Mouse (Mus musculus) cerebellum, adult 18-20 months (tissue): Measurements from ENCODE around the gene Sema4g.
"Not testable (repeated sequence)": the region's sequence is repeated elsewhere in the genome, so short reads cannot be mapped to it uniquely, and the experiment has no call there.

Experiments
- DNase-seq, 2 experiments: peaks; one replicate each; pipeline ENCODE4 v3.0.0; 2021

The Sema4g gene

GRCm38 (mm10) chr19:45026958-45027670, 38.2 kb downstream of the Sema4g start:
- DNase-seq = no peak

DNA sequence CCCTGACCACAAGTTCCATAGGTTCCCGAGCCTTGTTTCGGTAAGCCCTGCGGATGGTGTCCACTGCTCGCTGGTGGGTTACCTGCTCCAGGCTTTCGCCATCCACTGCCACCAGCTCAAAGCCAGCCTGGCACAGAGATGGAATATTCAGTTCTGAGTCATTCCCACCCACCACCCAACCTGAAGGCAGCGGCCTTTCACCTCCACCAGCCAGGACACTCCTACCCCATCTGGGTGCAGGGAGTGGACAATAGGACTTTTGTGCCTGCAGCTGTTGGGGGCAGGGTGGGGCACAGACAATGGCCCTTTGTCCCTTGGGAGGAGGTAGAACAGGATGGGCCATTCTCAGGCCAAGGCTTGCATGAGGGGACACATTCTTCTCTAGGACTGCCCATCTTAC, 38.9 kb downstream of the Sema4g start:
- no peak for DNase-seq

- no peak for DNase-seq
These were observed 39.8 kb downstream of the Sema4g start for GRCm38 (mm10) chr19:45028746-45029145.

GRCm38 (mm10) chr19:45029571-45029970, 40.7 kb downstream of the Sema4g start:
- no peak for DNase-seq

DNA sequence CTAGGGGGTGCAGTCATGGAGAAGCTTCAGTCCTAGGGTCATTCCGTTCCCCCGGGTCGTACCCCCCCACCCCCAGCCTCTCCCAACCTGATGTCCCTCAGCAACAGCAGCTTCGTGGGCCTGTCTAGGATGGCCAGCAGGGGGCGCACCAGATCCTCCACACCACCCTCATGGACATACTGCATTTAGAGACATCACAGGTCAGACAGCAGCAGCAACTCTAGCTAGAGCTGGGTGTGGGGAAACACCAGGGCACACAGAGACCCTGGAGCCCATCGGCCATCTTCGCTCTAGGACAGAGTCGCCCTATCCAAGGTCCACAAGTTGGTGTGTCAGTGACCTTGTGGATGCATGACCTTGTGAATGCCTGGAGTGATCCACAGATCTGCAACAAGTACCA, 41.2 kb downstream of the Sema4g start:
- peak; percentile 76 to 81 for DNase-seq

- DNase-seq = peak; percentile 87 to 90
These were observed 42.1 kb downstream of the Sema4g start for GRCm38 (mm10) chr19:45030746-45031693.

- peak; percentile 85 to 86 for DNase-seq
These were observed 42.9 kb downstream of the Sema4g start for GRCm38 (mm10) chr19:45031780-45032179.

- no peak for DNase-seq
These were observed 43.9 kb downstream of the Sema4g start for GRCm38 (mm10) chr19:45032570-45033332.

DNA sequence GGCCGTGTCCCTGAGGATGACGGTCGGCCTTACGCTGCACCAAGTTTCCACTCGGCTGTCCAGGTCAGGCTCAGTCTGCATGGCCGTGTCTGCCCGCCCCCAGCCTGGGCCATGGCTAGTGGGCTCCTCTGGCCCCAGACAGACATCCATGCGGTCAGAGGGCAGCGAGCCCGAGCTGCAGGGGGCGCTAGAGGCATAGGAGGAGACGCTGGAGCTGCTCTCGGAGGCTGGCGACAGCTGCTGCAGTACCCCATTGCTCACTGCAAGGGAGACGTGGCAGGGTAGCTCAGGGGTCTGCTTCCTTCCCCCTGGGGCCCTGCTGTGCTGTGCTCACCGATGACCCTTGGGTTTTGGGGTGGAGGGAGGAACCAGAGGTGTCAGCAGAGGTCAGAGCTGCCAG, 48.0 kb downstream of the Sema4g start:
- DNase-seq = no peak

DNA sequence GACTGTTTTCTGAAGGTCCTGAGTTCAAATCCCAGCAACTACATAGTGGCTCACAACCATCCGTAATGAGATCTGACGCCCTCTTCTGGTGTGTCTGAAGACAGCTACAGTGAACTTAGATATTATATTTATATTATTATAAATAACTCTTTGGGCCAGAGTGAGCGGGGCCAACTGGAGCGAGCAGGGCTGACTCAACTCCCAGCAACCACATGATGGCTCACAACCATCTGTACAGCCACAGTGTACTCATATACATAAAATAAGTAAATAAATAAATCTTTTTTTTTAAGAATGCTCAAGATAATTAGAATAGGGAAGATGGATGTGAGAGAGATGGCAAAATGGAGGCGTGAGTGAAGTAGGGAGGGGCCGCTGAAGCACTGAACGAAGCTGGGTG, 49.3 kb downstream of the Sema4g start:
- DNase-seq = not testable (repeated sequence)

DNA sequence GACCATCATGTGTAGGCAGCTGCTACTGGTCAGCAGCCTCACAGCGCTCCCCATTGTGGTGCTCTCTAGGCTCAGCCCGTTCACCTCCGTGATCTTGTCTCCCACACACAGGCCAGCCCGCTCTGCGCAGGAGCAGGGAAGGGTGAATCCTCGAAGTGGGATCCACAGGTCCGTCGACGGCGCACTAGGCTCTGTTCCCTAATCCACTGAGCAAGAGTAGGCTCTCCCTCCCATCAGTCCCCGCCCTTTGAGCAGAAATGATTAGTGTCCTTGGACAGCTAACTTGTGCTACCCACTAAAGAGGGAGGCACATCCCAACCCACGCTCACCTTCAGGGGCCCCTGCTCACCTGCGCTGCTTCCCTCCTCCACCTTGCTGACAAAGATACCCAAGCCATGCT, 51.3 kb downstream of the Sema4g start:
- no peak for DNase-seq

DNA sequence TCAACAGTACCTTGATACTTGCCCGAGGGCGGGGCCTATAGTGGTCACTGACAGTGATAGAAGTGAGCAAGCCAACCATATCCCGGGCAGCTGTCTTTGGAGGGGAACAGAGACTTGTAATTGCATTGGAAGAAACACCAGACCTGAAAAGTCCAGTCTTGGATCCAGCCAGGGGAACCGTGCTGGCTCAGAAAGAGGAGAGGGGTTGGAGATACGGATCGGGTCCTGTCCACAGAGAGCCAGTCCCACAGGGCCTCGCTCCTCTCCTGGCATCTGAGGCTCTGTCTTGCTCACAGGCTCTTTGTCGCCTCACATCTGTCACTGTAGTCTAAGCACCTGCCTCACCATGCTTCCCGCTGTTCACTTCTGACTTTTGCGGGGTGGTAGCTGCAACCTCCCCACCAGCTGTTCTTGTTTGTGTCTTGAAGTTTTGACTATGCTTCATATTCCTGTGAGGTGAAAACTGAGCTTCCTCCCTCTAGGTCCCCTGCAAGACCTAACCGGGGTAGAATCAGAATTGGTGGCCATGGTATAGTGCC, 55.6 kb downstream of the Sema4g start:
- no peak for DNase-seq

- no peak for DNase-seq
These were observed 56.3 kb downstream of the Sema4g start for GRCm38 (mm10) chr19:45045236-45045635.

DNA sequence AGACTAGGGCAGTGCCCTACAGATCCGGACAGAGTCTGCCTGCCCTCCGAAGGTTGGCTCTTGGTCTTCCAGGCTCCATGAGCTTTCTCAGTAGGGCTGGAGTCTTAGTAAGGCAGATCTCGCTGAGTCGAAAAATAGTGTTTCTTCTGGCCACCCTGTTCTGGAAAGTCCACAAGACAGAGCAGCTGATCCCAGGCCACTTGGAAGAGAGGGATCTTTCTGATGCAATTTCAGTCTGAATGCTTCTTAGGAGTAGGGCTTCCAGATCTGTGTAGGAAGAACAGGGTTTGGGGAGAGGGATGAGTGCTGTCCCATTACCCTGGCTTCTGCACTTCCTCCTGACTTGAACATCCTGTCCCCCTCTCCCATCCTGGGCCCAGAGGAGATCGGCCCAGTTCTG, 56.8 kb downstream of the Sema4g start, which contains the start of gene Pdzd7:
Pdzd7 (minus strand) TSS at position 67 of the 400 bp plus-strand sequence.
- DNase-seq = no peak

- peak; percentile 94 to 99 for DNase-seq
These were observed 57.8 kb downstream of the Sema4g start for GRCm38 (mm10) chr19:45046523-45047321.

- DNase-seq = peak; percentile 96
These were observed 58.6 kb downstream of the Sema4g start, which contains the start of gene Sfxn3 for GRCm38 (mm10) chr19:45047417-45047934. Sfxn3 (plus strand) TSS chr19:45047503.

GRCm38 (mm10) chr19:45047935-45048643, 59.2 kb downstream of the Sema4g start:
- peak; percentile 63 to 64 for DNase-seq

DNA sequence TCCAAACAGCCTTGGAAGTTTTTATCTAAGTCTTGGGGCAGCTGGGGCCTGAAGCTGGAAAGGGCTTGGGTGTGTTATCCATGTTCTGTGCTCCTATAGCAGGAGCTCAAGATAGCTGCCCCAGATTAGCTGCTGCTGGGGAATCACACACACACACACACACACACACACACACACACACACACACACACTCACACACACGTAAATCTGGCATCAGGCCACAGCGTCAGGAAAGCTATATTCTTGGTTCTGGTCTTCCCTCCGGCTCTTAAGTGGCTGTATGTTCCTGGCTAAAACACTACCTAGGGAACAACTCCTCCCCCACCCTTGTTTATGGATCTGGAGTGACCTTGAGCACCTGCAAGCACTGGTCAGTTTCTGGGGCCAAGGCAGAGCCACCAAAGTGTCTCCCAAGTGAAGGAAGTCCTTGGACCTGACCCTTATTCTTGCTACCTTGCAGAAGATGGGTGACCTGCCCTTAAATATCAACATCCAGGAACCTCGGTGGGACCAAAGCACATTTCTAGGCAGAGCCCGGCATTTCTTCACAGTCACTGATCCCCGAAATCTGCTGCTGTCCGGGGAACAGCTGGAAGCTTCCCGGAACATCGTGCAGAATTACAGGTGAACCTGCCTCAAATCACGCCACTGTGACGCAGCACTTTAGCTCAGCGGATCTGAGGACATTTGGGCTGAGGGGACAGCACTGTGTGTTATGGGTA, 59.9 kb downstream of the Sema4g start:
- peak in 1 of 2 experiments; percentile 43 for DNase-seq

GRCm38 (mm10) chr19:45049523-45049922, 60.6 kb downstream of the Sema4g start:
- DNase-seq = no peak
